Mouse (Mus musculus) bone marrow, adult 2 months (tissue): Measurements from ENCODE around the gene Stxbp3.

Experiments used
- CTCF ChIP-seq: fragments of 200-500 bp; IDR thresholded peaks from 2 replicates; pipeline ENCODE4 v1.5.1; 2011; ENCODE audit warnings: low read length, control low read depth; ENCODE audit not compliant: control insufficient read depth, insufficient read depth
- POLR2A ChIP-seq: fragments of 200-500 bp; IDR thresholded peaks from 2 replicates; pipeline ENCODE4 v1.6.1; 2011; ENCODE audit warnings: low read depth, mild to moderate bottlenecking, control low read depth, low read length, borderline replicate concordance; ENCODE audit not compliant: control insufficient read depth

GRCm38 (mm10) chr3:108754541-108754940, 85.8 kb downstream of the Stxbp3 start:
- TF ChIP-seq POLR2A = no peak
- TF ChIP-seq CTCF = no peak
